Mouse (Mus musculus) forebrain, embryonic 11.5 days (tissue): ENCODE measurements around the gene P2rx7. TPM values are rescaled to one million over a fixed set of nuclear protein-coding genes. Genes with fewer than 3 reads are reported as not detected.

ENCODE experiments used
- ATAC-seq: fragments of 200-750 bp; cut with Nextera tagmentation; replicated peaks from 2 replicates; pipeline ENCODE4 v1.8.0; 2017; ENCODE audit warnings: moderate TSS enrichment; ENCODE audit not compliant: low FRiP score
- DNase-seq: peaks from one replicate; pipeline ENCODE4 v3.0.0-alpha.2; 2017; ENCODE audit warnings: low spot score
- H3K27ac ChIP-seq: fragments of 300-500 bp; sonication (generic); 2 replicates; pipeline ENCODE4 v1.5.1; 2014; ENCODE audit warnings: low read depth, low read length
- H3K27me3 ChIP-seq: fragments of 300-500 bp; sonication (generic); 2 replicates; pipeline ENCODE4 v1.6.1; 2014; ENCODE audit warnings: mild to moderate bottlenecking, low read length, mixed read lengths; ENCODE audit not compliant: control insufficient read depth, insufficient read depth
- H3K36me3 ChIP-seq: fragments of 300-500 bp; sonication (generic); 2 replicates; pipeline ENCODE4 v1.6.1; 2014; ENCODE audit warnings: mild to moderate bottlenecking, low read length, moderate library complexity, mixed read lengths; ENCODE audit not compliant: control insufficient read depth, insufficient read depth
- H3K4me1 ChIP-seq: fragments of 300-500 bp; sonication (generic); replicated peaks from 2 replicates; pipeline ENCODE4 v1.6.1; 2014; ENCODE audit warnings: low read length, mixed read lengths; ENCODE audit not compliant: control insufficient read depth, insufficient read depth
- H3K4me2 ChIP-seq: fragments of 300-500 bp; sonication (generic); 2 replicates; pipeline ENCODE4 v1.6.1; 2014; ENCODE audit warnings: low read depth, mild to moderate bottlenecking, low read length, moderate library complexity, mixed read lengths; ENCODE audit not compliant: severe bottlenecking
- H3K4me3 ChIP-seq: fragments of 300-500 bp; sonication (generic); 2 replicates; pipeline ENCODE4 v1.5.1; 2014; ENCODE audit warnings: low read depth, low read length
- H3K9ac ChIP-seq: fragments of 300-500 bp; sonication (generic); 2 replicates; pipeline ENCODE4 v1.6.1; 2014; ENCODE audit warnings: low read length
- H3K9me3 ChIP-seq: fragments of 300-500 bp; sonication (generic); 2 replicates; pipeline ENCODE4 v1.6.1; 2016; ENCODE audit warnings: low read length, mixed read lengths; ENCODE audit not compliant: control insufficient read depth
- WGBS: fragments of 180-500 bp; shearing (Covaris S2); extraction: QIAGEN DNeasy Blood & Tissue Kit; methylation state at CpG from one replicate; pipeline ENCODE4 v1.1.7; 2014; 5-methylcytosine and 5-hydroxymethylcytosine counted together
- polyA plus RNA-seq: library from polyadenylated mRNA; unstranded; fragments of >200 nt; fragmentation: Nextera tagmentation; extraction: Ambion mirVana; gene quantifications from 2 replicates; pipeline ENCODE4 v1.2.1, GENCODE M21; 2014

Gene P2rx7
- polyA plus RNA-seq, 1 experiment from 2014 or later = 0.77 TPM

DNA sequence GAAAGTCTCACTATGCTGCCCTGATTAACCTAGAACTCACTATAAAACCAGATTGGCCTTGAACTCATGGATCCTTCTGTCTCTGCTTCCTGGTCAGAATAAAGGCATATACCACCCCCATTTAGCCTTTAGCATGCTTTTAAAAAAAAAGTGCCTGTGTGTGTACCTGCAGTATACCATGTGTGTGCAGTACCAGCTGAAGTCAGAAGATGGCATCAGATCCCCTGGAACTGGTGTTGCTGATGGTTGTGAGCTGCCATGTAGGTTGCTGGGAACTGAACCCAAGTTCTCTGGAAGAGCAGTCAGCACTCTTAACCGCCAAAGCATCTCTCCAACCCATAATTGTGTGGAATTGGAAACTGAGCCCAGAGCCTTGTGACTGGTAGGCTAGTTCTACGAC, 73.1 kb downstream of the P2rx7 start:
- no peak overlapping the region for H3K4me2 ChIP-seq
- H3K9ac ChIP-seq = no peak overlapping the region
- H3K27me3 ChIP-seq = no peaks in the 10 kb centered on the region
- no peak for DNase-seq
- no peaks in the 10 kb centered on the region for H3K36me3 ChIP-seq
- WGBS = 91% methylated on average over 2 of the region's 2 CpGs
- H3K27ac ChIP-seq = no peak overlapping the region
- no peaks in the 10 kb centered on the region for H3K9me3 ChIP-seq
- no peak overlapping the region for H3K4me3 ChIP-seq
- H3K4me1 ChIP-seq = no peaks in the 10 kb centered on the region
- ATAC-seq = no peak

DNA sequence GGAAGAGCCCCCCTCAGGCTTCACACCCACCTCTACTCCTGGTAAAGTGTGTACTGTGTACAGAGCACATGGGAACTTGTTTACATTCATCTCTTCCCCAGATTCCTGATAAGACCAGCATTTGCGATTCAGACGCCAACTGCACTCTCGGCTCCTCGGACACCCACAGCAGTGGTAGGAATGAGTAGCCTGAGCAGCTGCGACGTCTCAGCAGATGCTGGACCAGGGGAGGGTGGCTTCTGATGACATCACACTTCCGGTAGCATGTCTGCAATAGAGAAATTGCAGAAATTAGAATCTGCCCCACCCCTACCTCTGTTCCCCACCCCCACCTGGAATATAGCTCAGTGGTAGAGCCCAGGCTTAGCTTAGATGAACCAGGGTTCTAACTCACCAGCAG, 74.7 kb downstream of the P2rx7 start:
- 86% methylated on average over 7 of the region's 7 CpGs for WGBS

DNA sequence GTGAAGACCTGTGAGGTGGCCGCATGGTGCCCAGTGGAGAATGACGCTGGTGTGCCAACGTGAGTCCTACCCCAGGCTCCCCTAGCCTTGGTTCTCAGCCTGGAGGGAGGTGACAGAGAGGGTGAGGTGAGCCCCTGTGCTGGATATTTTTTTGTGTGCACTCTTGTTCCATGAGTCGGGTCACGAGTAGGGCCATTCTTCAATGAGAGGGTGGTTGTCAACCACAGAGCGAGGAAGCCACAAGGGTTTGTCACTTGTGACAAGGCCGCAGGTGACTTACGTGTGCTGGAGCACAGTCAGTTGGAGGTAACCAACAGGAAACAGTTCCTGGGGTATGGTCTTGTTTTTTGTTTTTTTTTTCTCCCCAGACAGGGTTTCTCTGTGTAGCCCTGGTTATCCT, 75.5 kb downstream of the P2rx7 start:
- no peak overlapping the region for H3K4me3 ChIP-seq
- no peaks in the 10 kb centered on the region for H3K9me3 ChIP-seq
- 94% methylated on average over 8 of the region's 8 CpGs for WGBS
- no peaks in the 10 kb centered on the region for H3K36me3 ChIP-seq
- H3K27me3 ChIP-seq = no peaks in the 10 kb centered on the region
- no peak for DNase-seq
- no peak overlapping the region for H3K27ac ChIP-seq
- no peak for ATAC-seq
- H3K9ac ChIP-seq = no peak overlapping the region
- H3K4me2 ChIP-seq = no peak overlapping the region
- no peaks in the 10 kb centered on the region for H3K4me1 ChIP-seq

More for the DNA sequence above, 74.7 kb downstream of the P2rx7 start:
- ATAC-seq (no peak), DNase-seq (no peak)
- H3K4me3 ChIP-seq = no peak overlapping the region
- H3K4me2 ChIP-seq = no peak overlapping the region
- H3K27me3 ChIP-seq = no peaks in the 10 kb centered on the region
- no peaks in the 10 kb centered on the region for H3K9me3 ChIP-seq
- H3K36me3 ChIP-seq = no peaks in the 10 kb centered on the region
- H3K27ac ChIP-seq = no peak overlapping the region
- H3K4me1 ChIP-seq = no peaks in the 10 kb centered on the region
- no peak overlapping the region for H3K9ac ChIP-seq

DNA sequence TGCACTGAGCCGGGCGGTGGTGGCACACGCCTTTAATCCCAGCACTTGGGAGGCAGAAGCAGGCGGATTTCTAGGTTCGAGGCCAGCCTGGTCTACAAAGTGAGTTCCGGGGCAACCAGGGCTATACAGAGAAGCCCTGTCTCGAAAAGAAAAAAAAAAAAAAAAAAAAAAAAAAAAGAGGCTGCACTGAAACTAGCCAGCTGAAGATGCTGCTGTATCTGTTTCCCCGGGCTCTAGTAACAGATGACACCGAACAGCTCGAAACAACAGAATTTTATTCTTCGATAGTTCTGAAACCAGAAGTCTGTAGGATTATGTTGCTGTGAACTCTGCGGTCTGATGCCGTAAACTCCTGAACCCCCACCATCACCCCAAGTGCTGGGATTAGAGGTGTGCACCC, 81.7 kb downstream of the P2rx7 start:
- no peak overlapping the region for H3K27ac ChIP-seq
- no peak overlapping the region for H3K4me3 ChIP-seq
- 94% methylated on average over 13 of the region's 13 CpGs for WGBS
- H3K9me3 ChIP-seq = no peaks in the 10 kb centered on the region
- H3K4me1 ChIP-seq = no peaks in the 10 kb centered on the region
- no peak overlapping the region for H3K4me2 ChIP-seq
- no peak for DNase-seq
- no peak overlapping the region for H3K9ac ChIP-seq
- no peaks in the 10 kb centered on the region for H3K27me3 ChIP-seq
- no peaks in the 10 kb centered on the region for H3K36me3 ChIP-seq
- no peak for ATAC-seq

DNA sequence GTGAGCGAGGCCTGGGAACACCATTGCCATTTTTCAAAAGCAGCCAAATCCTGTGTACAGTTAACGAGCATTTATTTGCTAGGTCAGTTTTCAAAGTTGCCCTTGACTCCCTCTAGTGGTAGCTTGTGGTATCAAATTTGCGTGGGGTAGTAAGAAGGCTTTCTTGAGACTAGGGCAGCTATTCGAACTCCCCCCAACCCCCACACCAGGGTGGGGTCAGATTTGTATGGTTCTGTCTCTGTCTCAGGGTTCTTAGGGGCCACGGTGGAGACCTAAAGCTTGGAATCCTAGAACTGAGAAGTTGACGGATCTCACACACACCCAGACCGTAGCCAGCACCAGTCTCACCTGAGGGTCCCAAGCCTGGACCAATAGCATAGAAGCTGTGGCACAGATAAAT, 82.4 kb downstream of the P2rx7 start:
- Histone ChIP-seq H3K9me3 (no peaks in the 10 kb centered on the region), H3K27me3 (no peaks in the 10 kb centered on the region), H3K27ac (no peak overlapping the region), H3K36me3 (no peaks in the 10 kb centered on the region), H3K4me2 (no peak overlapping the region), H3K9ac (no peak overlapping the region), H3K4me3 (no peak overlapping the region), H3K4me1 (no peaks in the 10 kb centered on the region)
- ATAC-seq (peak; percentile 12; the same call in 1 of the 2 replicates), DNase-seq (peak; percentile 77)
- WGBS = 23% methylated on average over 7 of the region's 7 CpGs

DNA sequence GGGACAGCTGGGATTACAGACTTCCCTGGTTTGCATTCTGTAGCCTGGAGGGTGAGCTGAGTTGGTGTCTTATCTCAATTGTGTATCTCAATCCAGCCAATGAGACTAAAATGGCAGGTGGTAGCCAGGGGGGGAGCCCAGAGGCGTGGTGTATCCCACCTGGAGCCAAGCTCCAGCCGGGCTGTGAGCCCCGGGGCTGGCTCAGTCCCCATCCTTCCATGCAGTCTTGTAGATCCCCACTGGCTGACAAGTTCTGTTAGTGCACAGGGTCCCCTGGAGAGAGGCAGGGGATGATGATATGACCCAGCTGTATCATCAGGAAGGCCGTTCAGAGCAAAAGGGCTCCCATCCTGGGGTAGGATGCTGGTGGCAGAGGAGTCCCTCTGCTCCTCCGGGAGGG, 82.9 kb downstream of the P2rx7 start:
- WGBS = 86% methylated on average over 5 of the region's 5 CpGs
- Histone ChIP-seq H3K9ac (no peak overlapping the region), H3K27ac (no peak overlapping the region), H3K4me2 (no peak overlapping the region), H3K36me3 (no peaks in the 10 kb centered on the region), H3K9me3 (no peaks in the 10 kb centered on the region), H3K27me3 (no peaks in the 10 kb centered on the region), H3K4me1 (no peaks in the 10 kb centered on the region), H3K4me3 (no peak overlapping the region)
- ATAC-seq (no peak), DNase-seq (no peak)

DNA sequence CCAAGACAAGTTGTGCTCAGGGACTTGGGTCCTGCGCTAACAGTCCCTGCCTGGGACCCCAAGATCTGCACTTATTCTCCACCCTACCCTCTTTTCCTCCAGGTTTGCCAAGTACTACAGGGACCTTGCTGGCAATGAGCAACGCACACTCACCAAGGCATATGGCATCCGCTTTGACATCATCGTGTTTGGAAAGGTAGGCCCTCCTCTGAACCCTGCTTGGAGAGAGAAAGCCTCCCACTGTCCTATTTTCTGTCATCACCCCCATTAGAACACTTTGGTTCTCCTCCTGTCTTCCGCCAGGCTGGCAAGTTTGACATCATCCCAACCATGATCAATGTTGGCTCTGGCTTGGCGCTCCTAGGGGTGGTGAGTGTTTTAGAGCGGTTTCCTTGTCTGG, 83.4 kb downstream of the P2rx7 start:
- Histone ChIP-seq H3K36me3 (no peaks in the 10 kb centered on the region), H3K4me2 (no peak overlapping the region), H3K27me3 (no peaks in the 10 kb centered on the region), H3K9me3 (no peaks in the 10 kb centered on the region), H3K4me3 (no peak overlapping the region), H3K9ac (no peak overlapping the region), H3K4me1 (no peaks in the 10 kb centered on the region), H3K27ac (no peak overlapping the region)
- DNase-seq (no peak), ATAC-seq (no peak)
- WGBS = 94% methylated on average over 7 of the region's 7 CpGs

DNA sequence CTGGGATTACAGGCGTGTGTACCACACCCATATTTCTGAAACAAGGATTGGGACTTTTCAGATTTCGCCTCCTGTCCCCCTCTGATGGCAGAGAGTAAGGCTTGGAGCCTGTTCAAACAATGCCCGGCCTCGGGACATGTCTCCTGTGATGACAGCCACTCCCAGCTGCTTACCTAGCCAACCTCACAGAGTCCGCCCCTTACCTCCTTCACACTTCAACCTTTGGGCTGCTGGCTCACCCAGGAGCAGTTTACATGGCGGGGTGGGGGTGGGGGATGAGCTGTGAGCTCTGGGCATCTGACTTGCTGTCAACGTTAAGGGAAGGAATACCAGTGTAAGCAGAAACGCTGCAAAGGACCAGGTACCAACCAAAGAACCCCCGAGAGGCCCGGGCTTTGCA, 87.1 kb downstream of the P2rx7 start:
- H3K27ac ChIP-seq = no peak overlapping the region
- ATAC-seq (no peak), DNase-seq (no peak)
- no peaks in the 10 kb centered on the region for H3K36me3 ChIP-seq
- WGBS = 91% methylated on average over 10 of the region's 10 CpGs
- no peaks in the 10 kb centered on the region for H3K27me3 ChIP-seq
- no peaks in the 10 kb centered on the region for H3K9me3 ChIP-seq
- no peak overlapping the region for H3K4me2 ChIP-seq
- H3K4me1 ChIP-seq = no peaks in the 10 kb centered on the region
- H3K4me3 ChIP-seq = no peak overlapping the region
- no peak overlapping the region for H3K9ac ChIP-seq

DNA sequence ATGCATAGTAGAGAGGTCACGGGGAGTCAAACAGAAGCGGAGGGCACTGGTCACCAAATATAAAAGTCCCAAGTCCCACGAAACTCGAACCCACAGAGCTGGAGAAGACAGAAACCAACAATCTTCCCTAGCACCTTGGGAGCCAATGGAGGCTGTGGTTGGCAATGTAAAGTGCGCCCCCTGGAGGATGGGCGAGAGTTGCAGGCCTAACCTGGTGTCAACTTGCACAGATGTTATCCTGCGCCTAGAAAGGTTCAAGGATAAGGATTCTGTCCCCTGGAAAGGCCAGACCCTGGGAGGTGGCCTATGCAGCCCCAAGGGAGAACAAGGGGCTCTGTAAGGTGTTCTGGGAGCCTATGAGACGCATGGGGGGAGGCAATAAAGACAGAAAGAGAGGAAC, 87.6 kb downstream of the P2rx7 start:
- Histone ChIP-seq H3K4me1 (no peaks in the 10 kb centered on the region), H3K4me3 (no peak overlapping the region), H3K27me3 (no peaks in the 10 kb centered on the region), H3K9ac (no peak overlapping the region), H3K36me3 (no peaks in the 10 kb centered on the region), H3K4me2 (no peak overlapping the region), H3K27ac (no peak overlapping the region), H3K9me3 (no peaks in the 10 kb centered on the region)
- ATAC-seq (no peak), DNase-seq (peak; percentile 76)
- 70% methylated on average over 8 of the region's 8 CpGs for WGBS
